Mouse (Mus musculus): ENCODE measurements around the gene Brsk1. TPM values are rescaled to one million over a fixed set of nuclear protein-coding genes. Genes with fewer than 3 reads are reported as not detected.
A peak's percentile ranks its signal among the peaks of the same experiment; 100 is the strongest.

The Brsk1 gene
- polyA plus RNA-seq, 1 experiment from 2014 or later = 6.2 TPM

DNA sequence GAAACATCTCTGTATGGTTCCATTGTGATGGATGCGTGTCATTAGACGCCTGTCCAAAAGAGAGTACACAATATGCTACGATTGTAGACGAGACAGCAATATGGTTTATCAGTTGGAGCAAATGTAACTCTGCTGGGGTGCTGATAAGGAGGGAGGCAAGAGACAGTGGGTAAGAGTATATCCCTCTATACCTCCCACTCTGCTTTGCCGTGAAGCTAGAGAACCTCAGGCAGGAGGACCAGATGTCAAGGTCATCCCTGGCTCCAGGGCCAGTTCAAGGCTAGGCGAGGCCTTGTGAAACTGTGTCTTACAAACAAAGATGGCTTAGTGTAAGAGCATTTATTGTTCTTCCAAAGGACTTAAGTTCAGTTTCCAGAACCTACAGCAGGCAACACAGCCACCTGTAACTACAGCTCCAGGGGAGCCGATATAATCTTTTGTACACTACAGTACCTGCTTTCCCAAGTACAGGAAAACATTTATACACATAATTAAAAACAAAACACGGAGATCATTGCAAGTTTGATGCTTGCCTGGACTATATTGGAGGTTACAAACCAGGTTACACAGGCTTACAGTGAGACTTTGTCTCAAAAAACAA is 19.6 kb upstream of the Brsk1 start:
- no peak overlapping the region for H3K4me2 ChIP-seq
- 86% methylated on average over 8 of the region's 8 CpGs for WGBS
- H3K36me3 ChIP-seq = peaks cover 84% of the 10 kb centered on the region
- no peaks in the 10 kb centered on the region for H3K9me3 ChIP-seq
- H3K27me3 ChIP-seq = no peaks in the 10 kb centered on the region
- no peak overlapping the region for H3K4me3 ChIP-seq
- no peak overlapping the region for H3K27ac ChIP-seq (replicated peaks)
- no peak for ATAC-seq (ENCODE audit: low read depth)
- H3K4me1 ChIP-seq (replicated peaks) = peaks cover 14% of the 10 kb centered on the region
- H3K9ac ChIP-seq = no peak overlapping the region

- H3K4me3 ChIP-seq = no peak overlapping the region
- peaks cover 82% of the 10 kb centered on the region for H3K36me3 ChIP-seq
Measured at GRCm38 (mm10) chr7:4671956-4672355, 18.4 kb upstream of the Brsk1 start.

DNA sequence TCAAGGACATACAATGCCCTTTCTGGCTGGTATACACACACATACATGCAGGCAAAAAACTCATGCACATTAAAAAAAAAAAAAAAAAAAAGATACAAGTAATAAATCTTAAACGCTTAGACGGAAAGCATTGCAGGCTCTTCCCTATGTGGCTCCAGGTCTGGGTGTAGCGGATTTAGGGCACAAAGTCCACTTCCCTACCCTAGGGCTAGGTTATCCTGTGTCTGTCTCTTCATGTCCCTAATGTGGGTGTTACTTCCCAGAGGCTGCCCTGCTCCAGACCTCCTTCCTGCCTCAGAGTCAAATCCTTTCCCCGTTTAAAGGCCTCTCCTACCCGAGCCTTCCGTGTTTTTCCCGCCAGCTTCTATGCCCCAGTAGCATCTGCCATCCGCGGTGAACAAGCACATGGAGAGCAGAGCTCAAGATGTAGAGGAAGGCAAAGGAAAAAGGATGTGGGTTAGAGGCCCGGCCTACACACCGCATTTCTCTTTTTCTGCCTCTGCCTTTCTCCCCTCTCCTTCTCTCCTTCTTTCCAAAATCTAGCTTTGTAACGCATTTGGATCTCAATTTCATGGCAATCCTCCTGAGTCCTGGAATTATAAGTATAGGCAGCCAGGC is 16.2 kb upstream of the Brsk1 start:
- WGBS = 92% methylated on average over 12 of the region's 12 CpGs
- Histone ChIP-seq H3K4me2 (no peak overlapping the region), H3K27ac (replicated peaks) (no peak overlapping the region), H3K4me3 (no peak overlapping the region), H3K9ac (no peak overlapping the region), H3K9me3 (no peaks in the 10 kb centered on the region), H3K27me3 (no peaks in the 10 kb centered on the region), H3K4me1 (replicated peaks) (peaks cover 14% of the 10 kb centered on the region), H3K36me3 (peaks cover 76% of the 10 kb centered on the region)
- ATAC-seq (ENCODE audit: low read depth) = no peak

More at GRCm38 (mm10) chr7:4671956-4672355, 18.4 kb upstream of the Brsk1 start:
- WGBS = 34% methylated on average over 4 of the region's 4 CpGs
- Histone ChIP-seq H3K9me3 (no peaks in the 10 kb centered on the region), H3K9ac (0 out of 2 replicates have a peak overlapping the region, but pooled peaks have one; percentile 26), H3K27ac (replicated peaks) (peak overlapping the region; percentile 79), H3K4me1 (replicated peaks) (peaks cover 14% of the 10 kb centered on the region), H3K4me2 (no peak overlapping the region), H3K27me3 (no peaks in the 10 kb centered on the region)
- peak; percentile 94 for ATAC-seq (ENCODE audit: low read depth)

DNA sequence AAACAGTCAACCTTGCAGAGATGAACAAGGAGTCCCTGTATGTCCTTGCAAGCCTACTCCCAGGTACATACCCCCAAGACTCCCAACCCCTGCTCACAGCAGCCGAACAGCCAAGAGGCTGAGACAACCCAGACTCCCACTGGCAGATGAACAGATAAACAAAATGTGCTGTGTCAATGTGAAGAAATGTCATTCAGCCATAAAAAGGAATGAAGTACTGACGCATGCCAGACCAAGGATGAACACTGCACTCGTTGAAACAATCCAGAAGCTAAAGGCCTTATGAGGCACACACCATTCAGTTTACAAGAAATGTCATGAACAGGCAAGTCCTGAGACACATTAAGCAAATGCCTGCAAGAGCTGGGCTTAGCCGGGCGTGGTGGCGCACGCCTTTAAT is 15.2 kb upstream of the Brsk1 start:
- no peak overlapping the region for H3K9ac ChIP-seq
- WGBS = 96% methylated on average over 7 of the region's 7 CpGs
- ATAC-seq (ENCODE audit: low read depth) = no peak
- H3K36me3 ChIP-seq = peaks cover 76% of the 10 kb centered on the region
- no peaks in the 10 kb centered on the region for H3K27me3 ChIP-seq
- no peak overlapping the region for H3K27ac ChIP-seq (replicated peaks)
- H3K4me2 ChIP-seq = no peak overlapping the region
- no peak overlapping the region for H3K4me3 ChIP-seq
- H3K9me3 ChIP-seq = no peaks in the 10 kb centered on the region
- H3K4me1 ChIP-seq (replicated peaks) = peaks cover 14% of the 10 kb centered on the region

- Histone ChIP-seq H3K4me3 (no peak overlapping the region), H3K9me3 (no peaks in the 10 kb centered on the region), H3K9ac (no peak overlapping the region), H3K27me3 (no peaks in the 10 kb centered on the region), H3K4me1 (replicated peaks) (peaks cover 13% of the 10 kb centered on the region), H3K36me3 (peaks cover 29% of the 10 kb centered on the region), H3K4me2 (no peak overlapping the region), H3K27ac (replicated peaks) (no peak overlapping the region)
- ATAC-seq (ENCODE audit: low read depth) = no peak
- 89% methylated on average over 5 of the region's 5 CpGs for WGBS
Measured at GRCm38 (mm10) chr7:4683307-4683706, 7.1 kb upstream of the Brsk1 start.

GRCm38 (mm10) chr7:4684203-4684602 is 6.2 kb upstream of the Brsk1 start:
- Histone ChIP-seq H3K4me3 (peak overlapping the region; percentile 69), H3K9me3 (no peaks in the 10 kb centered on the region), H3K4me2 (peak overlapping the region; percentile 78), H3K4me1 (replicated peaks) (peaks cover 13% of the 10 kb centered on the region), H3K27ac (replicated peaks) (peak overlapping the region; percentile 72; the same call in 1 of the 2 replicates), H3K9ac (peak overlapping the region; percentile 67), H3K36me3 (peaks cover 25% of the 10 kb centered on the region), H3K27me3 (no peaks in the 10 kb centered on the region)
- WGBS = 1% methylated on average over 13 of the region's 13 CpGs
- no peak for ATAC-seq (ENCODE audit: low read depth)

DNA sequence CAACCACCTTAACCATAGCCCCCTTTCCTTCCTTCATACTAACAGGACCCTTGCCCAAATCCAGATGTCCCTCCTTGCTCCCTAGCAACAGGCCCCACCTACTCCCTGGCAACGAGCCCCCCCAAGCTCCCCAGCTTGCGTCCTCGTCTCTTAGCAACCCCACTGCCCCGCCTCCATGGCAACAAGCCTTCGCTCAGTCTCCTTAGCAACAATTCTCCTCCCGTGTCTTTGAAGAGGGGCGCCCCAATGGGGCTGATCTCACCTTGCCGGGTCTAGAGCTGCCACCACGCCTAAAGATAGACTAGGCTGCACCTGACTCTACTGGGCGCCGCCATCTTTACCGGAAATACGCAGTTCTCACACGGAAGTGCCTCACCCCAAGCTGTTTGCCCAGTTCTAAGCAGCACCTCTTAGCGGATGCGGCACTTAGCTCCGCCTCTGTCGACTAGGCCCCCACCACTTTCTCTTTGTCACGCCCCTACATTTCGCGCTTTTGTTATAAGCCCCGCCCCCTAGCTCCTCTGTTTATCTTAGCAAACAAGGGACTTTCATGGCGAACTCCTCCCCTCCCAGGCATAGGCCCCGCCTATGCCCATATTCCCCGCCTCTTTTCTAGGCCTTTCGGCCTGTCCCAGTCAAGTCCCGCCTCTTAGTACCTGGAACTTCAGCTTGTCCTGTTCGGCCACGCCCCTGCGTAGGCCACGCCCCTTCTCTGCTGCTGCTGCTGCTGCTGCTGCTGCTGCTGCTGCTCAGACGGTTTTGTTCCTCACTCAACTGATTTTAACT is 5.6 kb upstream of the Brsk1 start, which contains the start of gene Hspbp1:
Hspbp1 (minus strand) TSS at position 437 of the 786 bp plus-strand sequence.
- Histone ChIP-seq H3K9me3 (no peaks in the 10 kb centered on the region), H3K36me3 (peaks cover 23% of the 10 kb centered on the region), H3K9ac (peak within 1 kb of the TSS; percentile 67), H3K4me2 (peak within 1 kb of the TSS; percentile 78), H3K4me3 (peak within 1 kb of the TSS; percentile 69), H3K27me3 (no peaks in the 10 kb centered on the region), H3K27ac (replicated peaks) (peak within 1 kb of the TSS; percentile 72), H3K4me1 (replicated peaks) (peaks cover 14% of the 10 kb centered on the region)
- under 1% methylated on average over 32 of the region's 32 CpGs for WGBS
- ATAC-seq (ENCODE audit: low read depth) = peak; percentile 99

- peak; percentile 74 for ATAC-seq (ENCODE audit: low read depth)
- peak overlapping the region; percentile 91 for H3K4me3 ChIP-seq
- H3K4me2 ChIP-seq = peak overlapping the region; percentile 76
- no peaks in the 10 kb centered on the region for H3K27me3 ChIP-seq
- H3K27ac ChIP-seq (replicated peaks) = peak overlapping the region; percentile 94
- peak overlapping the region; percentile 100 for H3K9ac ChIP-seq
- H3K9me3 ChIP-seq = no peaks in the 10 kb centered on the region
- H3K4me1 ChIP-seq (replicated peaks) = peaks cover 31% of the 10 kb centered on the region
- H3K36me3 ChIP-seq = peaks cover 37% of the 10 kb centered on the region
- WGBS = 4% methylated on average over 26 of the region's 35 CpGs
Measured at GRCm38 (mm10) chr7:4690951-4691653, 698 bp downstream of the Brsk1 start.

DNA sequence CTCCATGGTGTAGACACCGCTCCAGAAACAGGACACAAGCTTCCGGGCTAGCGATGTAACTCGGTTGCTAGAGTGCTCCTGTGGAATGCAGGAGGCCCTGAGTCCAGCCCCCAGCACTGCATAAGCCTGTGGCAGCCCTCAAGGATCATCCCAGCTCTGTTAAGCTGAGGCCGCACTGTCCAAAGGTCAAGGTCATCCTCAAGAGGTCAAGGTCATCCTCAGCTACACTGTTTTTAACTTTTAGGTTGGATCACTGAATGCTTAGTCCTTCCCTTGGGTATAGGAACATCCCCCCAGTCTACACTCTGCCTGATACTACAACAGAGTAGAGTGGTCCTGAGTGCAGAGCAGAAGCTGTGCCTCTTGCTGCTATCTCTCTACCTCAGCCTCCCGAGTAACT is 2.6 kb downstream of the Brsk1 start:
- no peak for ATAC-seq (ENCODE audit: low read depth)
- peaks cover 31% of the 10 kb centered on the region for H3K4me1 ChIP-seq (replicated peaks)
- peaks cover 55% of the 10 kb centered on the region for H3K36me3 ChIP-seq
- H3K4me3 ChIP-seq = no peak overlapping the region
- H3K4me2 ChIP-seq = no peak overlapping the region
- no peak overlapping the region for H3K27ac ChIP-seq (replicated peaks)
- no peaks in the 10 kb centered on the region for H3K9me3 ChIP-seq
- no peaks in the 10 kb centered on the region for H3K27me3 ChIP-seq
- 79% methylated on average over 6 of the region's 6 CpGs for WGBS
- H3K9ac ChIP-seq = no peak overlapping the region

- no peak overlapping the region for H3K4me2 ChIP-seq
- WGBS = 52% methylated on average over 8 of the region's 8 CpGs
- 0 out of 2 replicates have a peak overlapping the region, but pooled peaks have one; percentile 9 for H3K27ac ChIP-seq (replicated peaks)
- no peaks in the 10 kb centered on the region for H3K27me3 ChIP-seq
- peaks cover 100% of the 10 kb centered on the region for H3K36me3 ChIP-seq
- ATAC-seq (ENCODE audit: low read depth) = no peak
- H3K4me1 ChIP-seq (replicated peaks) = peaks cover 10% of the 10 kb centered on the region
- no peaks in the 10 kb centered on the region for H3K9me3 ChIP-seq
- 0 out of 2 replicates have a peak overlapping the region, but pooled peaks have one; percentile 2 for H3K9ac ChIP-seq
- no peak overlapping the region for H3K4me3 ChIP-seq
Measured at GRCm38 (mm10) chr7:4702334-4702733, 11.9 kb downstream of the Brsk1 start.

DNA sequence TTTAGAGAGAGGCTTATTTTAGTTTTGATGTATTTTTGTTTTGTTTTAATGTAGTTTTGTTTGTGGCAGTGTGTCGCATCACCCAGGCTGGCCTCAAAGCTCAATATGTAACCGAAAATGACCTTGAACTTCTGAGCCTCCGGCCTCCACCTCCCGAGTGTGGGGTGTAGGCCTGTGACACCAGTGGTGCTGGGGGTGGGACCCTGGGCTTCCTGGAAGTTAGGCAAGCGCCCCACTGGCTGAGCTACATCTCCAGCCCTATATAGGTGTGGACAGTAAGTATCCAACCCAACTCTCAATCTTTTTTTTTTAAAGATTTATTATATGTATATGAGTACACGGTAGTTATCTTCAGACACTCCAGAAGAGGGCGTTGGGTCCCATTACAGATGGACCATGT is 12.8 kb downstream of the Brsk1 start:
- H3K9me3 ChIP-seq = no peaks in the 10 kb centered on the region
- no peak overlapping the region for H3K27ac ChIP-seq (replicated peaks)
- peaks cover 10% of the 10 kb centered on the region for H3K4me1 ChIP-seq (replicated peaks)
- no peak overlapping the region for H3K4me3 ChIP-seq
- H3K4me2 ChIP-seq = no peak overlapping the region
- peaks cover 100% of the 10 kb centered on the region for H3K36me3 ChIP-seq
- 96% methylated on average over 7 of the region's 7 CpGs for WGBS
- no peaks in the 10 kb centered on the region for H3K27me3 ChIP-seq
- no peak overlapping the region for H3K9ac ChIP-seq
- ATAC-seq (ENCODE audit: low read depth) = no peak
